Mouse (Mus musculus) kidney, postnatal 4 days (tissue): ENCODE data around the gene Eif2ak4.

Experiments used
- DNase-seq, 2 experiments: peaks; one replicate each; pipeline ENCODE4 v3.0.0; 2021; ENCODE audit warnings: mixed read lengths in 2 of 2

Gene Eif2ak4

DNA sequence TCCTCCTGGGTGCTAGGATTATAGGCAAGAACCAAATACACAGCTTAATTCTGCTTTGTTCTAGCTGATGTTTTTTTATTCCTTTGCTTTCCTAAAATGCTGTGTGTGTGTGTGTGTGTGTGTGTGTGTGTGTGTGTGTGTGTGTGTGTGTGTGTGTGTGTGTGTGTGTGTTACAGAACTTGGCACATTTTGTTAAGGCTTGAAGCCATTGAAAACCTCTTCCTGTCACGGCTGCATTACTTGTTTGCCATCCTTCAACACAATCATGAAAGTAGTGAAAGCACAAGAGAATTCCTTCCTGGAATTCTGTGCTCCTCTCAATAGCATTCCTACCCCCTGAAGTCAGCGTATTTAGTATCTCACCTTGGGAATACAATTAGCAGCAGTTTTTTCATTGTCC, 77.5 kb downstream of the Eif2ak4 start:
- DNase-seq, result no peak

DNA sequence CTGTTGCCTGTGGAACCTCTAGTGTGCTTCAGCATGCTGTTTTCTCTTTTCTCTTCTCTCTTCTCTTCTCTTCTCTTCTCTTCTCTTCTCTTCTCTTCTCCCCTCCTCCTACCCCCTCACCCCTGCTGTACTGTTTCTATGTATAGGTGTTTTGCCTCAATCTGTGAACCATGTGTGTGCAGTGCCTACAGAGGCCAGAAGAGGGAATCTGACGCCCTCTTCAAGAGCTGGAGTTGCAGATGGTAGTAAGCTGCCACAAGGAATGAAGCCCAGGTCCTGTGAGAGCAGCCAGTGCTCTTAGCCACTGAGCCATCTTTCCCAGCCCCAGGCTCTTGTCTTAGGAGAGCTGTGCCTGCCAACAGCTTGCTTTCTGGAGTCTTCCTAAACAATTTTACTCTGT, 78.2 kb downstream of the Eif2ak4 start:
- peak in 1 of 2 experiments; percentile 18 for DNase-seq

DNA sequence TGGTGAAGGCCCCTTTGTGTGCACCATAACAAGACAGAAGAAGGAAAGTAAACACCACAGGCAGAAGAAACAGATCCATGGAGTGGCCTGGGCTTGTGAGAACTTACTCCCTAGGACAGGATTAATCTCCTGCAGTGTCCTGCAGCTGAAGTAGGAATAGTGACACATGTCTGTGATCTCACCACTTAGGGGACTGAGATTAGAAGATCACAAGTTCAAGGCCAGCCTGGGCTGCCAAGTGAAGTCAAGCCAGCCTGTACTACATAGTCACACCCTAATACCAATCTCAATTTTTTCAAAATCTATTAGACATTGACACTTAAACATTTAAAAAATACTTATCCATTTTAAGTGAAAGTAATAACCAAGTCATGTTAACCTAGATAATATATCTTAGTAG, 79.9 kb downstream of the Eif2ak4 start:
- no peak for DNase-seq

DNA sequence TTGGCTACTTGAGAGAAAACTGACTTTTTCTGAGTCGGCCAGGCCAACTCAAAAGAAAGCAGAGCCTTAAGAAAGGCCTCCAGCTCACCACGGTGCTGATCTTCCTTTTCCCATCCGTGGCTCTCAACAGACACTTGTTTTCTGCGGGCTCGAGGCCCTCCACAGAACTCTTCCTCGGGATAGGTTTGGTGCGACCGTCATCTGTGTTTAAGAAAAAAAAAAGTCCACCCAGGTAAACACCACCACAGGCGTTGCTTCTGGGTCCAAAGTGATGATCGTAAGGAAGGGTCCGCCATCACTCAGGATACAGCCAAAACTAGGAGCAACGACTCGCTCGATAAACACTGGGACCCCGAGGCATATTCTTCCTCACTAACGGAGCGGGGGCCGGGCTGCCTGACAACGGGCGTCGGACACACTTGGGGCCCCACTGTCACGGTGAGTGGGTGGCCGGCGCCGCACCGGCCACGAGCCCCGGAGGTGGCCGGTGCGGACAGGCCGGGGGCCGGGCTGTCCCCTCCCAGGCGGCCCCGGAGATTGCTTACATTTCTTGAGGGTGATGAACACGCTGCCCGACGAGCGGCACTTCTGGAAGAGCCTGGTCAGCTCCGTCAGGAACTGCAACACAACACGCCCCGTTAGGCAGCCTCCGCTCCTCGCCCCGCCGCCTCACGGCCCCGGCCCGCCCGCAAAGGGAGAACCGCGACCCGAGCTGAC, 90.6 kb downstream of the Eif2ak4 start:
- DNase-seq, result peak in 1 of 2 experiments; percentile 24

DNA sequence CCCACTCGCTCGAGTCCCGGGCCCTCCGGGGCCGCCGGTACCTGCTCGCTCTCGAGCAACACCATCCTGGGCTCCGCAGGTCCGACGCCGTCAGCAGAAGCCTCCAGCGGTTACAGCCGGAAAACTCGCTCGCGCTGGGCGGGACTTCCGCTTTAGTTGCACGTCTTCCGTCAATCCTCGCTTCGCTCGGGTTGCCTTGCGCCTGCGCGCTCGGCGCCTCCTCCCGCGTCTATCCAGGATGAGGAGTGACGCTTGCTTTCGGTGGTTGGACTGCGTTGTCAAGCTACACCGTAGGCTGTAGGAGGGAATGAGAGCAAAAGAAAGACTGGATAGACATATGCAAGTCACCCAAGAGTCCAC, 91.1 kb downstream of the Eif2ak4 start, which contains the start of gene Srp14:
Gene Srp14 (minus strand): TSS at position 162 of the 360 bp plus-strand sequence.
- peak; percentile 95 to 97 for DNase-seq

DNA sequence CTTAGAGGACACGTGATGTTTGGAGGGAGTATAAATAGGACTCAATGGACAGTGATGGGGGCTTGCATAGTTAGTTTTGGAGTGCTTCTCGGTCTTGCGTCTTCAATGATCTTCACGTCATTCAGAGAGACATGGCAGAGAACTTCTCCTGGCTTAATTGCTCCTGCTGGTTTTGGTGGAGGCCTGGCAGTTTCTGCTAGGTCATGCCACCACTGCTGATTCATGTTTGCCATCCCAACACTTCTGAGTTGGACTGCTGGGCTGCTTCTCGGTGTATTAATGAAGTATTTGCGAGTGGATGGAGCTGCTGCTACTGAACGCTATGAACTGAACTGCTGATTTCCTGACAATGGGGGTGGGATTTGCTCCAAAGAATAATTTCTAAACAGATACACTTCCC, 92.5 kb downstream of the Eif2ak4 start:
- no peak for DNase-seq

DNA sequence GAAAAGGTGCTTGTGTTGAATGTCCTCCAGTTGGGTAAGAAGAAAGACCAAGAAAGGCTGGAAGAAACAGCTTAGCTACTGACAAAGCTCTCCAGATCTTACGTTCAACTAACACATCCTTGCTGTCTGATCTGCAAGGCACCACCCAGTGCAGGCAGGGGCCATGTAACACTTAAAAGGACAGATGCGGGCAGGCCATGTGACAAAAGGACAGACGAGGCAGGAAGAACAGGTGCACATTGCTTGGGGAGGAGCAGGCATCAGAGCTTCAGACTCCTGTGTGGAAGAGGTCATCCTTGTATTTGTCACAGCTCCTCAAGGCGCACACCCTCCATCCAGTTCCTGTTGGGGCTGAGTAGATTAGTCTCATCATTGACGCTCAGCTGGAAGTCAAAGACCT, 94.6 kb downstream of the Eif2ak4 start:
- DNase-seq, result no peak

DNA sequence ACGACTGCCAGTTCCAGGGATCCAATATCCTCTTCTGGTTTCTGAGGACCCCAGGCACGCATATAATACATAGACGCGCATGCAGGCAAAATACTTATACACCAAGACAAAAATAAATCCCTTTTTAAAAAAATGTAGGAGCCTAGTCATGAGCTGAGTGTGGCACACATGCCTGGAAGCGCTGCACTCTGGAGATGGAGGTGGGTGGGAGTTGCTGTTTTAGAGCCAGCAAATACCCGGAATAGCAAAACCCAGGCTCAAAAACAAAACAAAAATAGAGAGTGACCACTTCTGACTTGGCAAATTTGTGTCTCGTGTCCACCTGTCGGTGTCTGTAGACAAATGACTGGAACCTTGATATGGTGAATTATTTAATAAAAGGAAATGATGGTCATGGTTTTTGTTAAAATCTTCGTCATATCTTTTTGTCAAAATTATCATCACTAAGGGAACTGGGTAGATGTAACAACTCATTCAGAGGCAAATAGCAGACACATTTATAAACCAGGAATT, 96.0 kb downstream of the Eif2ak4 start:
- DNase-seq, result no peak

DNA sequence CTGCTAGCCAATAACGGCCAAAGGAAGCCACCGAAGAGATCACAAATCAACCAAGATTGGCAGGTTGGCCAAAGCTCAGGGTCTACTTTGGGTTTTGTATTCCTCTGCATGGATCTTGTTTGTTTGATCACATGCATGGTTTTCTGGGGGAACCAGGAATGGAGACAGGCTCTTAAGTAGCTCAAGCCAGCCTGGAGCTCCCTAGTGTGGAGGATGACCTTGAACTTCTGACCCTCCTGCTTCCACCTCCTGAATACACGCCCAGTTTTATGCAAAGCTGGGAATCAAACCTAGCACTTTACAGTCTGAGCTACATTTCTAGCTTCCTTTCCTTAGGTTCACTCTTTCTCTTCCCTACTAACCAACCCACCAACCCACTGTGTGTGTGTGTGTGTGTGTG, 97.0 kb downstream of the Eif2ak4 start:
- no peak for DNase-seq

DNA sequence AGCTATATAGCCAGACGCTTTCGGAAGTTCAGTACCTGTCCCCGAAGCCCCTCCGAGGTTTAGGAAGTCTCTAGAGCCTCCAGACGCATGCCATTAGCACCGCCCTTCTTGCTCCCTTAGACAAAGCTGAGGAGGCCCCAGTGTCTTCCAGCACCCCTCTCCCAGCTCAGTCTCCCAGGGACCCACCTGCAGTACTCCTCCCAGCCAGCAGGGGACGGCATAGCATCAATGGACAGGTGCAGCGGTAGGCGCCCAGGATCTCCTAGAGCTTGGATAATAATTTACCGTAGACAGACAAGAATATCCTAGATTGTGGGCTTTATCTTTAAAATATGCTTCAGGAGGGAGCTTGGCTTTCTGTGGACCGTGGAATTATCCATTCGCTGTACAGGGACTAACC, 98.5 kb downstream of the Eif2ak4 start:
- peak; percentile 93 for DNase-seq

DNA sequence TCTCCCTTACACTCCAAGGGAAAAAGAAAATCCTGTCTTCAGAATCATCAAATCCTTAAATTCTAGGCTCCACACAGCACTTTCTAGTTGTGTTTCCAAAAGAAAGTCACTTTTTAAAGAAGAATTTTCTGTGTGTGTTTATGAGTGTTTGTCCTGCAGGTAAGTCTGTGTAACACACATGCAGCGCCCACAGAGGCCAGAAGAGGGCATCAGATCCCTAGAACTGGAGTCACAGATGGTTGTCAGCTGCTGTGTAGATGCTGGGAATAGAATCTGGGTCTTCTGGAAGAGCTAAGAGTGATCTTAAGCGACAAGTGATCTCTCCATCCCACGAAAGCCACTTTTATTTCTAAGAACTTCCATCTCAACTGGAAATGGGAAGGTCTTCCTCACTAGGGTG, 99.4 kb downstream of the Eif2ak4 start:
- peak; percentile 46 to 54 for DNase-seq

DNA sequence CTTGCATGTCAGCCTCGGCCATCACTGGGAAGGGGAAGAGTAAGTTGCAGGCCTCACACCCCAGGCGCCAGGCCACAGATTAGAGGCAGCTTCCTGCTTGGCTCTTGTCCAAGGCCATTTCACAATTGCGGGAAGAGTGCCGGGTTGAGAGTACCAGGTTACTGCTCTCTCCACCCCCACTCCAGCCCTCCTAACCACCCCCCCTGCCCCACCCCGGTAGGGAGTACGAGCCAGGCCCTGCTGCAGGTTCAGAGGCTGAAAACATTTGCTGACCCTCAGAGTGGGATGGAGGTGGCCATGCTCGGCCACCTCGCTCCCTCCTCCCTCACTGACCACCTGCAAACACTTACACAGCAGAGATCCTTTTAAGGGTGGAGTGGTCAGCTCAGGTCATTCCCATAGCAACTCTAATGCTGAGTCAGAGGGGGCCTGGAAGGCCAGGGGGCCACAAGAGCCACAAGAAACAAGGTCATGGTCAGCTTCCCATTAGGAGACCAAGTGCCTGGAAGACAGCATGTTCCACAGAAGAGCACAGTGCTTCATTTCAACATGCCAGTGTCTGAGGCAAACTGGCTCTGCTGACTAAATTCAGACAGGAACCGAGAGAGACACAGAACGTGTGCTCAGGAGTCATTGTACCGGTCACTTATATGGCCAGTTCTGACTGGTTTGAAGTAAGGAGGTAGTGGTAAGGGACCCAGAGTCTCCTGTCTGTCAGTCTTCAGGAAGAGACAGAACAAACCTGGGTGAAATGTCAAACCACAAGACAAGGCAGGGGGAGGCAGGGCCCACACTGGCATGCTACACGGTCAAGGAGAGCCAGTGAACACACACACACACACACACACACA, 102.0 kb downstream of the Eif2ak4 start:
- DNase-seq, result peak; percentile 71 to 82

DNA sequence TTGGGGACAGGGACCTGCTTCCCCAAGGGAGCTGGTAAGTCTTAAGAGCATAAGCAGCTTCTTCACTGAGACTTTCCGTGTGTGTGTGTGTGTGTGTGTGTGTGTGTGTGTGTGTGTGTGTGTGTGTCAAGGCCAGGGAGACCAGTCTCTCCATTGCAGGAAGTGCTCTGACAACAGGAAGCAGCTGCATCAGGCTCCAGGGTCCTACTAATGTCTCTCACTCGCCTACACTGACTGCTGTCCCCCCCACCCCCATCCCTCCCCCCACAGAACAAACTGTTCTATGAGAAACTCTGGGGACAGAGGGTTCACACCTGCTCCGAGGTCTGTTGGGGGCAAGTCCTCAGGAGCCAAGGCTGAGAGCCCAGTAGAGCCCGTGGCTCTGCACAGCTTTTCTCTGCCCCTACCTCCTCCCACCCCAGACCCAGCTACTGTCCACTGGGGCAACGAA, 102.9 kb downstream of the Eif2ak4 start:
- DNase-seq, result peak; percentile 63 to 67

DNA sequence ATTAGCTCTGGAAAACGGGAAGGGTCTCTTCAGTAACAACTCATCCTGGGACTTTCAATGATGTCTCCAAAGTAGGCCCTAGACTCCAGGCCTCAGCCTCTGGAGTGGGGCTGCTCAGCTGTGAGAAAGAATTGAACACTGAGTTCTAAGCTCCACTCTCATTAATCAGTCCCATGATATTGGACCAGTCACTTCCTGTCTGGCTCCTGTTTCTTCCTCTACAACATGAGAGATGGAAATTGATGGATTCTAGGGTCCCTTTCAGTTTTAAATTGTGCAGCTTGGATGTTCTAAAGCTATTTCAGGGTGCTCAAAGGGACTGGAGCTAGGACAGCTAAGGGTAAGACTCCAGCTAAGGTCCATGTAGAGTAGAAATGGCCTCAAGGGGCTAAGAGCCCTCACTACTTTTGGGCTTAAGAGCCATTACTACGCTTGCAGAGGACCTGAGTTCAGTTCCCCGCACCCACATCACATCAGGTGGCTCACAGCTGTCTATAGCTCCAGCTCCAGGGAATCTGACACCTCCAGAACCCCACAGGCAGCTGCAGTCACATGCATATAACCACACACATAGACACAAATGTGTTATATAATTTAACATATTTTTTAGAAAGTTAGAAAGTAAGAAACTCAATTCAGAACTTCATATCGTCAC, 103.5 kb downstream of the Eif2ak4 start:
- DNase-seq, result no peak

DNA sequence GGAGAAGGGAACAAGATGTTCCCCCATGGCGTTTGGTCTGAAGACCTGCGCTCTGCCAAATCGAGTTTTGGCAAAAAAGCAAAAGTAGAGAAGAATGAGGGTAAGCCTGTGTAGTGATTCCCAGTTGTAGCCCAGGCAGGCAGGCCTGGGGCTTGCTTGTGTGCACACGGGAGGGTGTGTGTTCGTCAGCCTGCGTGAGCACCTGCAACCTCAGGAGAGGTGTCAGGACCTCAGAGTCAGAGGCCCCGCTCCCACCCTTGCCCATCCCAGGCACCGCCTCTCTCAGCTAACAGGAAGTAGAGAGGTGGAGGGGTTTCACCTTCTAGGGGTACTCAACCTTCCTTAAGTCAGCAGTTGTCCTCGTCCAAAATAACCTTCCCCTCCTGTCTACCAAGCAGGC, 106.6 kb downstream of the Eif2ak4 start:
- no peak for DNase-seq

DNA sequence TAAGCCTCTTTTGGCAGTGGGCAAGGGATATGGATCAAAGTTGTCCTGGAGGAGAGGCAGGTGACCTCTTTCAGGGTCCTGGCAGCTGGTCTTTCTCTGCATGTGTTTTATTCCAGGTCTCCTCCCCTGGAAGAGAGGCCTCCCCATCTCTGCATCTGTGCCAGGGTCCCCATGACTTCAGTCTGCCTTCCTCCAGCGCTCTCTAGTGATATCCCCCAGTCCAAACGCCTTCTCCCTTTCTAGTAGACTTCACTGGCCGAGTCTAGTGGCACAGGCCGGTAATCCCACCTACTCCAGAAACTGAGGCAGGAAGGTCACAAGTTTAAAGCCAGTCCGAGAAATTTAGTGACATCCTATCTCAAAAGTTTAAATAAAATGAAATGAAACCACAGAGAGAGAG, 109.5 kb downstream of the Eif2ak4 start:
- DNase-seq, result no peak

DNA sequence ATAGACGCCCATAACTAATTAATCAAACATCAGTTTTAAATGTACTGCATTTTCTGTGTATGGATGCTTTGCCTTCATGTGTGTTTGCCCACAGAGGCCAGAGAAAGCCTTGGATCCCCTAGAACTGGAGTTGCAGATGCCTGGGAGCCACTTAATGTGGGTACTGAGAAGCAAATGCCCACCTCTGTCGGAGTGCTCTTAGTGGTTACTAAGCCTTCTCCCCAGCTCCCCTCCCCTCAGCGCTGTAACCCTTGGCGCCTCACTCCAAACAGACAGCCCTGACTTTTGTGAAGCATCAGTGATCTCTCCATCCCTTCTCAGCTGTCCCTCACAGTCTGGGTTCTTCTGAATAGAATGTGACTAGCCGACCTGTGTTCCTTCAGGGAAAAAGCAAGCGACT, 110.1 kb downstream of the Eif2ak4 start:
- DNase-seq, result no peak

DNA sequence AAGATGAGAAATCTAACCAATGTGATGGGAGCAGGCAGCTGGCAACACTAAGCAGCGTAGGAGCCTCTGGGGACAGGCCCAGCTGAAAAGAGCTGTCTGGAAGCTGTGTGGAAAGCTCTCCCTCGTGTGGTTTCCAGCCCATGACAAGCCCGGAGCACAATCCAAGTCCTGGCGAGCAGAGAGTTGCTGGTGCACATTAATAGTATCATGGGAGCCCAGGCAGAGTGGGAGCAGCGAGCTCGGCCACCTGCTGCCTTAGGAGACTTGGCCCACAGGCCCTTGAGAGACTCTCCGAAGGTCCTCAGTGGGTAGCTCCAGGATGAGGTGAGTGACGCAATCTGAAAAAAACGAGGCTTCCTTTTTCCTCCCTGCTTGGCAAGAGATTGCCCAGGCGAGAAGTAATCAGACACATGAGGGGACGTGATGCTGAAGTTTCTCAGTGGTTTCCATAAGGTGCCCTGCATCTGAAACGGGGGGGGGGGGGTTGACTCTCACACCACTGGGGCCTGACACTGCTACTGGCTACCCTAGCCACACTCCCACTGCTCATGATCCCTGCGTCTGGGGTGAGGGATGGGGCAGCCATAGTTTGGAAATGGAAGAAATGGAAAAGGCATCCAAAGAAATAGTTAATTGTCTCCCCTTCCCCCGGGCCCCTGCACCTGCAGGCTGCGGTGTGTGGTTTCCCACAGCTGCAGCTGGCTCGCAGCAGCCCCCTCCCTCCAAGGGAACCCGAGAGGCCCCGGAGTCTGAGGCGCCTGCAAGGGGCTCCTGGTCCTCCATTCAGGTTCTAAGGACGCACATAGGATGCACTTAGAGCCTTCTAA, 110.9 kb downstream of the Eif2ak4 start:
- DNase-seq, result peak in 1 of 2 experiments; percentile 48

DNA sequence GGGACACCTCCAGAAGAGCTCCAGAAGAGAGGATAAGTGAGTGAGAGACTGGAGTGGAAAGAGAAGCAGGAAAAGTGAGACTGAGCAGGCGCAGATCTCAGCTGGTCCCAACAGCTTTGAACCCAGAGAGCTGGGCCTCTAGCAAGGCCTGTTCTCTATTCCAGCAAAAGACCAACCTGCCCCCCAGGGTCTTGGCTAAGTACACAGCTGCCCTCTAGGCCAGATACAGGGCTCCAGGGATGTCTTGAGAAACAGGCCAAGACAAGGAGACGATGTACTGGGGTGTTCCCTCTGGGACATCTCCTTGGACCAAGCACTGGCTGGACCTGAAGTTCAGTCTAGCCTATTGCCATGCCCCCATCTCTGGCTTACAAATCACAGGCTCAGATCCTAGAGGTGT, 111.8 kb downstream of the Eif2ak4 start:
- no peak for DNase-seq

DNA sequence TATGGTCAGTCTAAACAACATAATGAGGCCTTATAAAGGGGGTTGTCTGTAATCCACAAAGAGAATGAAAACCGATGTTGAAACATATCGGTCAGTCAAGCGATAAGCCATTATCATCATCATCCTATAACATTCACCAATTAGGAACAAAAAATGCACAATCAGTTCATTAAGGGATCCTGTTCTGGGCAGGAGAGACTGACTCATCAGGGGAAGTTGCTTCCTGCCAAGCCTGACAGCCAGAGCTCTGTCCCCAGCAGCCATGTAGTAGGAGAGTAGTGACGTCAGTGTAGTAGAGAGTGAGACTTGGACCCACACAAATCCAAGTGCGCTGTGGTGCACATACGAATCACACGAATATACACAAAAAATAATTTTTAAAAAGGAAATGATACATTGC, 118.7 kb downstream of the Eif2ak4 start:
- DNase-seq, result no peak

DNA sequence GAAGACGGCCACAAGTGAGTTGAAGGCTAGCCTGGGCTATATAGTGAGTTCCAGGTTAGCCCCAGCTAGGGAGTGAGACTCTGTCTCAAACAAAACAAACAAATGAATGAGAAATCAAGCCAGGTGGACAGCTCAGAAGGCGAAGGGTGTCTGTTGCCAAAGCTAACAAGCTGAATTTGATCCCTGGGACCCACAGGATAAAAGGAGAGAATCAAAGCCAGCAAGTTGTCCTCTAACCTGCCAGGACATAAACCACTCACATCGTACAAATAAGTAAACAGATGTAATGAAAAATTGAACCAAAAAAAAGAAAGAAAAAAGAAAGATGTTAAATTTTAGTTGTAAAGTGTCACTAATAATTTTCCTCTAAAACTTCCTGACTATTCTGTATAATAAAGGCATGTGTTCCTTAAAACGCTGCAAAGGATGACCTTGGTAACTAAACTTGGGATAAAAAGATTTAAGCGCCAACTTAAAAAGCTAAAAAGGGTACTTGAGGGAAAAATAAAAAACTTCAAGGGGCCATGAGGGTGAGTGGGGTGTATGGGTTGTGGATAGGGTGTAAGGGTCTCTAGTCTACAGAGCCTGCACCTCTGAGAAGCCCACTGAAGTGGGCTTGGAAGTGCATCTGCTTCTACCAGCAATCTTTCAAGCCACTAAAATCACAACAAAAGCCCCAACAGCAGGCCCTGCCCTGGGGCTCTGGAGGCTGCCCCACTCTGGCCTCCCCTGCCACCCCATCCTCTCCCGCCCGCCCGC, 121.4 kb downstream of the Eif2ak4 start:
- DNase-seq, result no peak
